Mouse (Mus musculus): ENCODE measurements at regions not wholly inside any gene's neighbourhood (a gene's known extent, or its start where the extent isn't known, plus 50 kb on each side); places are given as distances from the start of the nearest gene placed in this dataset.

DNA sequence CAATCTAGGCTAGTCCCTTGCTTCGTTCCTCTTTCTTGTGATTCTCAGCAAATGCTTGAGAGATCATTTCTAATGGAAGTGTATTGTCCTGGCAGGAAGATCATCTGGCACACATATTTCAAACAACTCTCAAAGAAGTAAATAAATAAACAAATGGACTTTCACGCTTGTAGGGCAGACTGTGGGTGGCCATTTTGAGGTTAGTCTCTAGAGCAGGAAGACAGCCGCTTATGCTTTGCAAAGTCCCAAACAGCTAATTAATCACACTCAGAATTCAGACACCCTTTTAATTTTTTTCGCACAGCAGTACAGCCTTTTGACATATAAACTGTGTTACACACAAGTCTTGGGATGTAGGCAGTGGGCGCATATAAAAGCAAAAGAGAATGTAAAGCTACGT, 451.1 kb downstream of the Gm11232 start:
- TF ChIP-seq CTCF (IDR thresholded peaks at IDR 0.05; ENCODE audit: control insufficient read depth, insufficient read depth, low read length): no peak
- TF ChIP-seq POLR2A (IDR thresholded peaks at IDR 0.05; ENCODE audit: borderline replicate concordance, control insufficient read depth, low read depth, low read length): no peak

All from bone marrow, adult 2 months (tissue).